Mouse (Mus musculus) adrenal gland, postnatal 36 days (tissue): ENCODE data around the gene Med23. TPM values are rescaled to one million over a fixed set of nuclear protein-coding genes. Genes with fewer than 3 reads are reported as not detected.

Experiments used
- DNase-seq, 2 experiments: peaks; one replicate each; pipeline ENCODE4 v3.0.0; 2021; ENCODE audit warnings: mixed read lengths in 1 of 2
- long read RNA-seq, 2 experiments: library from polyadenylated mRNA; stranded (forward); transcript quantifications; one replicate each; pipeline ENCODE4 v2.0.0; 2021; ENCODE audit warnings: borderline sequencing depth in 2 of 2
- total RNA-seq, 2 experiments: library from RNA; stranded (reverse); gene quantifications; 2 replicates each; pipeline ENCODE4 v1.2.3; 2021

Gene Med23
- total RNA-seq: 10 to 100 TPM; 24.1 to 26.4 TPM
- long read RNA-seq, experiment 1, partial matches to known transcripts: 1 of 2 reads
- long read RNA-seq, experiment 1, other reads (novel, unspliced or antisense): 1 of 2 reads
- long read RNA-seq, experiment 2, partial matches to known transcripts: 1 of 1 reads
- long read RNA-seq, experiment 2, other reads (novel, unspliced or antisense): 0 of 1 reads

- peak; percentile 97 for DNase-seq
Measured at GRCm38 (mm10) chr10:24869760-24870290, at the start of gene Med23. Gene Med23, plus strand, starts transcription at chr10:24869986.

- no peak for DNase-seq
Measured at GRCm38 (mm10) chr10:24821990-24822676, 47.7 kb upstream of the Med23 start.

- DNase-seq: no peak
Measured at GRCm38 (mm10) chr10:24822842-24823241, 46.9 kb upstream of the Med23 start.

GRCm38 (mm10) chr10:24823265-24823664 is 46.5 kb upstream of the Med23 start:
- DNase-seq: no peak

DNA sequence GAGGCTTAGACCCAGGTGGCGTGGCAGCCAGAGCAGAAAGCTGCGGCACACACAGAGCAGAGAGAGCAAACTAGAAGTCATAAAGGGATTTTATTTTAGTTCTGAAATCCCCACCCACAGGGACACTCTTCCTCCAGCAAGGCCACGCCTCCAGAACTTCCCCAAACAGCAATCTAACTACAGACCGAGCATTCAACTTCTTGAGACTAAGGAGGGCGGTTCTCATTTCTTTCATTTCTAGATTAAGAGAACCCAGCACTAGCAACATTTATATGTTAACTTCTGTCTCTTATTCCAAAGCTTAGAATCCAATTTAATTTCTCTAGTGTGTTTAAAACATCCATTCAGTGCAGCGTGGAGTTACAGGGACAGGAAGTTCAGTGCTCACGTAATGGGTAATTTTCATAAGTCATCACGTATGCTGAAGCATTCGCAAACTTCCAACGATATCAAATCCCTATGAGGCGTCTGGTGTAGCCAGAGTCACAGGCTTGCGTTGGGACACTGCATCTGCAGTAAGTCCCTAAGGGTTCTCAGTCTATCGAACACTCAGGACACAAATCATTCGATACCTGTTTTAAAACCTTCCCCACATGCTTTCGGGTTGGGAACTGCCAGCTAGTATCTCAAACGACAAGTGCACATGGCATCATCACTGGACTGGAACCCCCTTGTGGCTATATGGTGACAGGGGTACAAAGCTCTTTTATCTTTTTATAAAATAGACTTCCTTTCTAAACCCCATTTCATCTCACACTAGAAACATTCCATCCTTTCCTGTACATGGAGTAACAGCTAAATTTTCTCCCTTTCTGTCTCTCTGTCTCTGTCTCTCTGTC is 45.9 kb upstream of the Med23 start:
- DNase-seq: no peak

GRCm38 (mm10) chr10:24824621-24825020 is 45.2 kb upstream of the Med23 start:
- DNase-seq: no peak

DNA sequence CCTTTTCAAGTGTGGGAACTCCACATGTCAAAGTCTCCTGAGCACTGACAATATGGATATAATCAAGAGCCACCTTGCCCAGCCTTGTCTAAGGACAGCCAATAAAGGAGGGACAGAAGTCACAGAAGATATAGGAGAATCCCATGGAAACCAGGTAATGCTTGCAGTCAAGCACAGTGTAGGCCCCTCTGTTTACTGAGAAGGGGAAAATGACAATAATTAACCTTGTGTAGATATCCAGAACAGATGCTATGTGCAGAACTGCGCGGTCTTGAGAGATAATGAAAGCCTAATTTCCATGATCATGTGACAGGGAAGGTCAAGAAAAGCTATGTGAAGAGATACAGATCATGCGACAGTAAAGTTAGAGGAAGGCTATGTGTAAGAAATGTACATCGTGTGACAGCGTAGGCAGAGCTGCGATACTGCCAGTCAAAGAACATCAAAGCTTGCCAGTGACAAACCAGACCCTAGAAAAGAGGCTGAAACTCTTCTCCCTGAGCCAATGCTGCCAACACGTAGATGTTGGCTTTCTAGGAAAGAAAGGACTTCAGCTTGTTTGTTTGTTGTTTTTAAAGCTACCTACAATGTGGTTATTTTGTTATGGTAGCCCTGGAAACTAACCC is 44.2 kb upstream of the Med23 start:
- DNase-seq: no peak

DNA sequence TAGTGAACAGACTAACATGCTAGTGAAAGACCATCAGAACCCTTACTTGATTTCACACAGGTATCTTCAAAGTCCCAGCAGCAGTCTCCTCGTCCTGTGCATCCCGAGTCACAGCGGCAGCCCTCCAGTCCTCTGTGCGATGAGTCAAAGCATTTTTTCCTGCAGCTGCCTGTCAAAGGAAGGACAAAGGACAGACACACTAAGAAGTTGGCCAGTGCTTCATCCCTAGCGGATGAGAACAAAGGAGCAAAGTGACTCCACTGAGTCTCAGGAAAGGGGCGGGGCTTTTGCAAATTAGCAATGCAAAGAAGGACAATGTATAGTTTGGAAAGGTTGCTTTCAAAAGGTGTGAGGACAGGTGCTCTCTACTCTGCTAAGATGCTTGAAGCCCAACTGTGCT is 43.7 kb upstream of the Med23 start:
- peak in 1 of 2 experiments; percentile 23 for DNase-seq

- no peak for DNase-seq
Measured at GRCm38 (mm10) chr10:24828136-24828535, 41.6 kb upstream of the Med23 start.

DNA sequence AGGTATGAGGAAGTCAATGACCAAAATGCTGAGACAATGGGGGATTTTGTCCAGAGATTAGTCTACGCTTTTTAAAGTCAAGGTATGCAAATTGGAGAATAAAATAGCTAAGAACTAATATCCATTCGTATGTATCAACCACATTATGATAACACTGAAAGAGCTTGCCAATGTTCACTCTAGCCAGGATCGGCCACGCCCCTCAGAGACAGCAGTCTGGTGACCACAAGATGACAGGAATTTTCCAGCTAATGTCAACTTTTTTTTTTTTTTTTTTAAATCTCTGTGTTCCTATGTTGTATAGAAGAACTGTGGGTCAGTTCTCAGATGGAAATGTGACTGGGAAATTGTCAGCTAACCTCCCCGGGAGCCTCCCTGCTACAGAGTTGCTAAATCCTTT is 39.3 kb upstream of the Med23 start:
- DNase-seq: no peak

DNA sequence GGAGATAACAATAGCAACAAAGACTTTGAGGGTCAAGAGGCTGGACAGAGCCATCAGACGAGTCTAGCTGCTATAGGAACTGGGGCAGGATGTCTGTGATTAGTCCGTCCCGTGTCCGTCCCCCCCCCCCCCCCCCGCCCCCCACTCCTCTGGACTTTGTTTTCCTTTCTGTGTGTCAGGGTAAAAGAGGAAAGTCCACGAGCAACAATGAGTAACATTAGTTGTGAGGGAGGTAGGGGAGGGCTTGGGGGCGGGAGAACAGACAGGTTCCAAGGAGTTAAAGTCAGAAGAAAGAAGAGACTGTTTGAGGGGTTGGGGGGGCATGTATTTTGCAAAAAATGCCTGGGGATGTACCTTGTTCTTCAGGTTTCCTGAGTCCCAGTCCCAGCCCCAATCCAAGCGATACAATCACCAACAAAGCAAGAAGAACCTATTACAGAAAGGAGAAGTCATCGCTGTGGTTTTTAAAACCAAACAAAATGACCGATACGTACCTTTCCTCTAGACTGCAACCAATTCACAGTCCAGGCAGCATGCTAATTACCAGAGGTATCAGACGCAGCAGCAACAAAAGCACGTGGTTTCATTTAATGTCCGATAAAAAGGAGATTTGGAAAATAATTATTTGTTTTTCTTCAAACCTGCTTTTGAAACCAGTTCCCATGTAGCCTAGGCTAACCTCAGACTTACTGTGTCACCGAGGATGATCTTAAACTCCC is 38.2 kb upstream of the Med23 start:
- DNase-seq: no peak

GRCm38 (mm10) chr10:24832306-24832705 is 37.5 kb upstream of the Med23 start:
- DNase-seq: no peak

- DNase-seq: no peak
Measured at GRCm38 (mm10) chr10:24834634-24835371, 35.0 kb upstream of the Med23 start.

- DNase-seq: no peak
Measured at GRCm38 (mm10) chr10:24835702-24836342, 34.0 kb upstream of the Med23 start.

DNA sequence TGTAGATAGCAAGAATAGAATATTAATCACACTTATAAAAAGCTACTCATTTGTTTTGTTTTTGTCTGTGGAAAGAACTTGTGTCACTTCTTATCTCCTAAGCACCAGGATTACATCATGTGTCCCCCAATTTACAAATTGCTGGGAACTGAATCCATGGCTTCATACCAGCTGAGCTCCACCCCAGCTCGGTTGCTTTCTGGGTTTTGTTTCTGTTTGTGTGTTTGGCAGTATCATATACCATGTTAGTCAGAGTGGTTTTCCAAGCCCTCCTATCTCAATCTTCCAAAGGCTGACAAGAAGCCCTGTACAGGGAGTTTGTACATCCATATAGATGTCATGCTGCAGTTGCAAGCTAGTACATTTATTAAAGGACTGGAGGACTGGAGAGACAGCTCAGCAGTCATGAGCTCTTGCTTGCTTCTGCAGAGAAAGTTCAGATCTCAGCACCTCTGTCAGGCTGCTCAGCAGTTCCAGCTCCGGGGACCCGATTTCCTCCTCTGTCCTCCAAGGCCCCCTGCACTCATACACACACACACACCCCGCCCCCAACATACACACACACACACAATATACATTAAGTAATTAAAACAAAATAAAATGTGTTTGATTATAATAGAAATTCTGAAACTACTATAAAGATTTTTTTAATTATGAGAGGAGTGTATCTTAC is 33.3 kb upstream of the Med23 start:
- no peak for DNase-seq

GRCm38 (mm10) chr10:24840795-24841194 is 29.0 kb upstream of the Med23 start:
- no peak for DNase-seq

- no peak for DNase-seq
Measured at GRCm38 (mm10) chr10:24841998-24842397, 27.8 kb upstream of the Med23 start.

GRCm38 (mm10) chr10:24842676-24843075 is 27.1 kb upstream of the Med23 start, which contains the start of gene Enpp3:
Gene Enpp3, minus strand, starts transcription at chr10:24842823.
- DNase-seq: no peak

DNA sequence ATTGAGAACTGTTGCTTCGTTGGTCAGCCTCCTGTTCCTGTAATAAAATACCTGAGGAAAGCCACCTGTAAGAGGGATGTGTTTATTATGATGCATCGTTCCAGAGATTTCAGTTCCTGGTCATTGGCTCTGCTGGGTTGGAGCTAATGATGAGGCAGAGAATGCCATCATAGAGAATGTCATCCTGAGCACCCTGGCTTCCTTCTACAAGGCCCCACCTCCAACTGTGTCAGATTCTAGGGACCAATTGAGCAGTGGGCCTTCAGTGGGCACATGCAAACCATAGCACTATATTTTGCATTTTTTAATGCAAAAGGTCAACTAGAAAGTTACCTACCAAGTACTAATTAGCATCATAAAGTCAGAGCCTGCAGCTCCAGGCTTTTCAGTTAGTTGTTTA is 6.6 kb upstream of the Med23 start:
- no peak for DNase-seq

GRCm38 (mm10) chr10:24864434-24864833 is 5.4 kb upstream of the Med23 start:
- peak in 1 of 2 experiments; percentile 11 for DNase-seq
